Mouse (Mus musculus) thymus, postnatal 25 days (tissue): ENCODE data around the gene S1pr3.

Experiments
- DNase-seq: peaks from one replicate; pipeline ENCODE4 v3.0.0; 2022

The S1pr3 gene

GRCm38 (mm10) chr13:51407541-51408217, 760 bp upstream of the S1pr3 start:
- no peak for DNase-seq

- DNase-seq: no peak
Measured at GRCm38 (mm10) chr13:51409936-51410481, 1.6 kb downstream of the S1pr3 start.

- no peak for DNase-seq
Measured at GRCm38 (mm10) chr13:51411243-51411642, 2.8 kb downstream of the S1pr3 start.

DNA sequence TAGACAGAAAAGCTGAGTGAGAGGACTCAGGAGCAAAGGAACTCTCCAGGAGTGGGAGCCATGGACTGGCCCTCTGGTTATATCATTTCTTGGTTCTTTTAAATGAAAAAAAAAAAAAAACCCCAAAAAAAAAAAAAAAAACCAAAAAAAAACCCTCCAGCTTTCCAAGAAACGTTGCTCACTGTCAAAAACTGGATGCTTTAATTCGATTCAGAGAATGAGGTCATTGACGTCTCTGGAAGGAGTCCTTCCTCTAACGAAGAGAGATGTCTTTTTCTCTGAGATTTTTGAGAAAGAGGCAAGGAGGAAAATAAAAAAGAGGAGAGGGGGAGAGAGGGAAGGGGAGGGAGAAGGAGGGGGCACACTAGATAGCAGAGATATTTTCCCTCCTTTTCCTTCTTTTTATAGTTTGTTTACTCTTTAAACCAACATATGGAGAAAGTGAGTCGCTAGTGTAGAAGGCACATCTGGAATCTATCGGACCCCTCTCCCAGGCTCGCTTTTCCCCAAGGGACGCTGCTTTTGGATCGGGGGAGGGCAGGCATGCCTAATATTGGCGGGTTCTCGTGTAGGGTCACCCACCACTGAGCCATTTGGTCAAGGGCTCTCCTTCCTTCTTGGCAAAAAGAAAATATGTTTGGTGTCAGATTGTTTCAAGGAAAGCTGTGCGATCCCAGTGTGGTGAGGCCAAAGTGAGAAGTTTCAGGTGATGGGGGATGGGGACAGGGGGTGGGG, 3.4 kb downstream of the S1pr3 start:
- DNase-seq: no peak

- no peak for DNase-seq
Measured at GRCm38 (mm10) chr13:51413461-51413860, 5.0 kb downstream of the S1pr3 start.

GRCm38 (mm10) chr13:51416727-51417126, 8.3 kb downstream of the S1pr3 start:
- DNase-seq: no peak

GRCm38 (mm10) chr13:51417796-51418195, 9.4 kb downstream of the S1pr3 start:
- DNase-seq: no peak

GRCm38 (mm10) chr13:51418268-51418941, 10.0 kb downstream of the S1pr3 start:
- DNase-seq: peak; percentile 87

DNA sequence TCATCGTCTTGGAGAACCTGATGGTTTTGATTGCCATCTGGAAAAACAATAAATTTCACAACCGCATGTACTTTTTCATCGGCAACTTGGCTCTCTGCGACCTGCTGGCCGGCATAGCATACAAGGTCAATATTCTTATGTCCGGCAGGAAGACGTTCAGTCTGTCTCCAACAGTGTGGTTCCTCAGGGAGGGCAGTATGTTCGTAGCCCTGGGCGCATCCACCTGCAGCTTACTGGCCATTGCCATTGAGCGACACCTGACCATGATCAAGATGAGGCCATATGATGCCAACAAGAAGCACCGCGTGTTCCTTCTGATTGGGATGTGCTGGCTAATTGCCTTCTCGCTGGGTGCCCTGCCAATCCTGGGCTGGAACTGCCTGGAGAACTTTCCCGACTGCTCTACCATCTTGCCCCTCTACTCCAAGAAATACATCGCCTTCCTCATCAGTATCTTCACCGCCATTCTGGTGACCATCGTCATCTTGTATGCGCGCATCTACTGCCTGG, 10.6 kb downstream of the S1pr3 start:
- no peak for DNase-seq

- no peak for DNase-seq
Measured at GRCm38 (mm10) chr13:51419501-51419900, 11.1 kb downstream of the S1pr3 start.

DNA sequence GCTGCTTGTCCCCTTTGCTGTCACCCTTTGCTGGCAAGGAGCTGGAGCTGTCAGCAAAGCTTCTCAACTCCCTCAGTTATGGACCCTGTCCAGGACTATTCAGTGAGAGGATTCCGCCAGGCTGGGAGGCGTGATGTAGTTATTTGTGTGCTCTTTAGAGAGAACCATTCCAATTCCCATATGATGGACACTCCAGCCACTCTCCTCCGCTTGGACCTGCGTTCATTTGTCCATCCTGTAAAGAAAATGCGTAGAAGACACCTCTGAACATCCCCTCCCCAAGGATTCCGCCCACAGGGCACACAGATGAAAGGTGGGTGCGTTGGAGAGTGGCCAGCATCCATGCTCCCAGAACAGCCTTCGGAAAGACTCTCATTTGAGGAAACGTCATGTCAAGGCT, 12.4 kb downstream of the S1pr3 start:
- DNase-seq: no peak

GRCm38 (mm10) chr13:51423647-51424046, 15.2 kb downstream of the S1pr3 start:
- no peak for DNase-seq

DNA sequence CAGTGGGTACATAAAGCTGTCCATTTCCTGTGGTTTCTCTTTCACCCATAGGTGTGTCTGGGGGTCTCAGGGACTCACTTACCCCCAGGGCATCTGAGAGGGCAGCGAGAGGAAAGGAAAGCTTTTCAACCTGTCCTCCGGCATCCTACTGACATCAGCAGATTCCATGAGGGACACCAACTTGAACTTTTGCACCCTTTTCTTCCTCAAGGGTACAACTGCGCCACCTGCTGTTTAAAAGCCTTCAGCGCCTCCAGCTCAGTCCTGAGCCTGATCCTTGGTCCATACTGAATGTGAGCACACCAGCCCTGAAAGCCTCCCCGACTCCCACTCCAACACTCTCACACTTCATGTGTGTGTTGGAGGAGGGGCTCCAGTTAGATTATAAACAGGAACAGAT, 16.2 kb downstream of the S1pr3 start:
- peak; percentile 46 for DNase-seq

GRCm38 (mm10) chr13:51425662-51426443, 17.4 kb downstream of the S1pr3 start:
- DNase-seq: no peak

- no peak for DNase-seq
Measured at GRCm38 (mm10) chr13:51433371-51433770, 24.9 kb downstream of the S1pr3 start.

DNA sequence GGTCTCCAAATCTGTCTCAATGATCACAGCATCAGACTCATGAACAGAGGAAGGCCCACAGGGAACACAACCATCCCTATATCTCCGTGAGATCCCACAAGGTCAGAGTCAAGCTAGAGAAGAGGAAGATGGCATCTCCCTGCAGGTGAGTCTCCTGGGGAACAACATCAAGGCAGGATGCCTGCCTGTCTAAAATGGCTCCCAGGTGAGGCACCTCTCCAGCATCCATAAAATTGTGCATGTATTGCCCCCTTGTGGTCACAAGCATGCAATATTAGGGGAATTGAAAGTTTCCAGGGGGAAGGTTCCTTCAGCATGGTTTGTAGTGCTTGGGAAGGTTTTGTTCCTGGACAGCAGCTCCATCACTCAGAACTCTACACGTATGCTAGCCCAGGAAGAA, 26.0 kb downstream of the S1pr3 start:
- DNase-seq: no peak

GRCm38 (mm10) chr13:51435146-51435545, 26.7 kb downstream of the S1pr3 start:
- no peak for DNase-seq

DNA sequence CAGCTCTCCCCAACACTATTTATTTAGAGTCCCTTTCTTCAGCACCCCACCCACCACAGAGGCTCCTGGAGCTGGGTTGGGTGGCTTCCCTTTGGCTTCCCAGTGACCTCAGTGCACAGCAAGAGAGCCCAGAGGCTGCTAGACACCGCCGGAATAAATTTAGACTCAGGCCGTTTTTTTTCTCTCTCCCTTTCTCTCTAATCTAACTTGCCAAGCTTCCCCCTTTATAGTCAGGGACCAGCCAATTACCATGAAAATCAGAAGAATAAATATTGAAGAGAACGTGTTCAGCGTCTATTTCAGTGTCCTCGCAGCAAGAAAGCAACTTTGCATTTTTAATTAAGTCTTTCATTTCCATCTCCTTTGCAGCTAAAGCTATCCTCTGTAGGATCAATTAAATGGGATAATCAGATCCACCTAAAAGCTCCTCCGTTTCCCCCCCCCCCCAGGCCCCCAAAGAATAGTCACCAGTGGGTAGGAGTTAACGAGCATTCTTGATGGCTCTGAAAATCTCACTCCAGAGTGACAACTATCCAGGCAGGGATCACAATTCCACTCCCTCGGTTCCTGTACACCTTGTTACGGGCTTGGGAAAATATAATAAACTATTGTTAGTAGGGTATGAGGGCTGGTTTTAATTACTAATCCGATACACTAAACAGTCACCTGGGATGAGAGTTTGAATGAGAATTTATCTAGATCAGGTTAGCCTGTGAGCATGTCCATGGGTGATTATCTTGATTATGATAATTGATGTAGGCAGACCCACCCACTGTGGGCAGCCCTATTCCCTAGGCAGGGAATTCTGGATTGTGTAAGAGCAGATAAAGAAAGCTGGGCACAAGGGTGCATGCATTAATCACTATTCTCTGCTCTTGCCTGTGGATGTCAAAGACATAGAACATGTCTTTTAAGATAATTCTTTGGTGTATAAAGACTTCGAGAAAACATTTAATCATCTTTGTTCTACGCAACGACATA, 29.0 kb downstream of the S1pr3 start:
- DNase-seq: no peak

- DNase-seq: no peak
Measured at GRCm38 (mm10) chr13:51442922-51443321, 34.5 kb downstream of the S1pr3 start.

DNA sequence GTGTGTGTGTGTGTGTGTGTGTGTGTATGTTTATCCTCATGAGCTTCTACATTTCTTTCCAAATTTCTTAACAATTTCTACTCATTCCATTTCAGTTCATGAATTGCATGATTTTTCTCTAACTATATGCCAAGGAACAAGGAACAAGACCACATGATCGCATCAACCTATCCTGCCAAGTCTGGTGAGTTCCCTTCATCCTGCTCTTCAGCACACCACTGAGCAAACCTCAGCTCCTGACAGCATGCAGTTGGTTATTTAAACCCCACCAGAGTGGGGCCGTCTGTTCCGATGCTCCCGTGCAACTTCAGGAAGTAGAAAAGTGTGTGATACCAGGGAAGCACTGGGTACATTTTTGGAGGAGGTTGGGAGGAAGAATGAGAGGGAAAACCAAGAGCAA, 38.1 kb downstream of the S1pr3 start:
- no peak for DNase-seq

DNA sequence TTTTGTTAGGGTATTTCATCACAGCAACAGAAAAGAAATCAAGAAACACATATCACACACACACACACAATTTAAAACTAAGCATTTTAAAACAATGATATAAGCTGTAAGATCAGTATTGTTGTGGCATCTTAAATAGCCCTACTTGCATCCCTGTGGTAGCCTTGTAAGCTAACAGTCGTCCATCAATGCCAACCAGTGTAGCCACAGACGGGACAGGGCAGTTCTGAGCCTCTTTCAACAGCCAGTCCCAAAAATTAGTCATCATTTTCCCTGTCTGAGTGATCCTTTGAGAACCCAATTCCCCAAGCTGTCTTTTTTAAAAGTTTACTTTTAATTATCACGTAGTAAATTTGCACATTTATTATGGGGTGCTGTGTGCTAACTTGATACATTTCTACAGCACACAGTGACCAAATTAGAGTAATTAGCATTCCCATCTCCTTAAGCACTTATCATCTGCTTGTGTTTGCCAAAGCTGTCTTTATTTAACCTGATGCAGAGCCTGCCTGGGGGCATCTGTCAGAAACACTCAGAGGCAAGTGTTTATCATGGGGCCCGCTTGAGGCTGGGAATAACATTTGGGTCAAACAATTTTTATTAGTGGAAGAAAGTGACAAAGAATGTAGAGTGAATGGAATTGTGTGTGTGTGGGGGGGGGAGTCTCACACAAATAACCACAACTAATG, 47.9 kb downstream of the S1pr3 start:
- DNase-seq: no peak
